Comparison of ENCODE assay signal across 8 mouse cellular contexts in the genomic region with DNA sequence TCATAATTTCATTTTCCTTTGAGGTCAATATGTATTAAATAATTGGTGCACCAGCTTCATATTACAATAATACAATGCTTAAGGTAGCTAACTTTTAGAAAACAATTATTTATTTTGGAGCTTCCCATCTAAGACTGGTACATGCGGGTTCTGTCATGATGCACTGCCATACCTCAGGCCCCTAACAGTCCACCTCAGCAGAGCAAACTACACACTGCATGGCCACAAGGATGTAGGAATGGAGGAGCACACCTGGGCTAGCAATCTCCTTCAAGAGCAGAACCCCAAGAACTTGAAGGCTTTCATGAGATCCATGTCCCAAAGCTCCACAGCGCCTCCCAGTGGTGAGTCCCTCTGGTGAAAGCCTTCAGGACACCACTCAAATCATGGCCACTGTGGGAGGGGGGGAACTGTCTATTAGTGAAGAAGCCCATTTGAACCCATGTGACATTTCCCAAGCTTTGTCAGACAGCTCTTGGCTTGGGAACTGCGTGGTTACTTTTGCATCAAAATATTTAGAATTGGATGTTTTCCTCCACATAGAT.
A peak's percentile ranks its signal among the peaks of the same experiment; 100 is the strongest.
DNase-seq lines count a peak whose midpoint lies in the region; ATAC-seq and TF ChIP-seq lines count a peak whose summit lies in the region.

No protein-coding gene starts in this region.

- no peaks in the 10 kb centered on the region for H3K36me3 ChIP-seq in forebrain, embryonic 14.5 days (ENCODE audit: control insufficient read depth, insufficient read depth, low read length)
- H3K36me3 ChIP-seq in liver, embryonic 14.5 days (replicated peaks; ENCODE audit: control insufficient read depth, insufficient read depth, low read depth): no peaks in the 10 kb centered on the region

- WGBS in forebrain, embryonic 14.5 days: 61% methylated on average over 3 of the region's 3 CpGs
- 47% methylated on average over 3 of the region's 3 CpGs for WGBS in liver, embryonic 14.5 days (ENCODE audit: insufficient replicate concordance)

- ATAC-seq in forebrain, embryonic 14.5 days: peak; percentile 42; the same call in 1 of the 2 replicates
- no peak for ATAC-seq in liver, embryonic 14.5 days (ENCODE audit: insufficient read depth)

- no peak overlapping the region for H3K4me3 ChIP-seq in forebrain, embryonic 14.5 days (ENCODE audit: low read depth, low read length)
- H3K4me3 ChIP-seq in liver, embryonic 14.5 days (ENCODE audit: insufficient read depth in 1 of 2, low read depth in 2 of 2, low read length in 2 of 2): no peak overlapping the region

- H3K27me3 ChIP-seq in forebrain, embryonic 14.5 days (replicated peaks; ENCODE audit: control insufficient read depth, insufficient read depth, low read length): no peaks in the 10 kb centered on the region
- H3K27me3 ChIP-seq in liver, embryonic 14.5 days (ENCODE audit: control insufficient read depth, insufficient read depth, low read length): no peaks in the 10 kb centered on the region

- TF ChIP-seq EP300 in liver, embryonic 14.5 days (IDR thresholded peaks at IDR 0.05; ENCODE audit: low read depth): no peak

- TF ChIP-seq CTCF in liver, embryonic 14.5 days (IDR thresholded peaks at IDR 0.05; ENCODE audit: low read depth): peak; percentile 85

- no peaks in the 10 kb centered on the region for H3K4me1 ChIP-seq in forebrain, embryonic 14.5 days (ENCODE audit: control insufficient read depth, insufficient read depth, low read length)
- no peaks in the 10 kb centered on the region for H3K4me1 ChIP-seq in liver, embryonic 14.5 days (replicated peaks; ENCODE audit: control insufficient read depth in 2 of 2, insufficient read depth in 2 of 2, low read length in 1 of 2)

- peak; percentile 63 for DNase-seq in urinary bladder, postnatal 14 days (ENCODE audit: low spot score)
- DNase-seq in urinary bladder, adult 18-20 months (ENCODE audit: low spot score in 2 of 2): no peak
- DNase-seq in c-Kit-positive CD71-positive TER-119-positive erythroid progenitor cells, embryonic 14.5 days (ENCODE audit: low spot score): peak; percentile 55
- DNase-seq in forebrain, embryonic 14.5 days (ENCODE audit: low spot score): peak; percentile 79
- DNase-seq in kidney, postnatal 14 days: peak; percentile 58
- peak; percentile 30 to 45 (median 40) for DNase-seq in liver, embryonic 14.5 days (ENCODE audit: low read depth in 3 of 3, low spot score in 3 of 3)
- DNase-seq in retina, postnatal 7 days (ENCODE audit: low read depth, low spot score): peak; percentile 48
- peak; percentile 31 for DNase-seq in urinary bladder, postnatal 25 days (ENCODE audit: low spot score)

- H3K27ac ChIP-seq in forebrain, embryonic 14.5 days (ENCODE audit: low read depth, low read length): no peak overlapping the region
- no peak overlapping the region for H3K27ac ChIP-seq in liver, embryonic 14.5 days

- no peaks in the 10 kb centered on the region for H3K9me3 ChIP-seq in forebrain, embryonic 14.5 days (replicated peaks; ENCODE audit: control insufficient read depth, low read length)
- no peaks in the 10 kb centered on the region for H3K9me3 ChIP-seq in liver, embryonic 14.5 days (ENCODE audit: control insufficient read depth, low read length)

- H3K9ac ChIP-seq in forebrain, embryonic 14.5 days (ENCODE audit: low read length): no peak overlapping the region
- H3K9ac ChIP-seq in liver, embryonic 14.5 days (replicated peaks): no peak overlapping the region

- H3K4me2 ChIP-seq in forebrain, embryonic 14.5 days (ENCODE audit: low read length): no peak overlapping the region
- no peak overlapping the region for H3K4me2 ChIP-seq in liver, embryonic 14.5 days (ENCODE audit: low read depth)

Comparison
In these comparisons a context has a peak if more than half of its experiments do, and no peak if none do; other contexts are left out.
1. DNase-seq: peak in urinary bladder, postnatal 14 days (single experiment), c-Kit-positive CD71-positive TER-119-positive erythroid progenitor cells, embryonic 14.5 days (single experiment), forebrain, embryonic 14.5 days (single experiment), kidney, postnatal 14 days (single experiment), liver, embryonic 14.5 days (3 of 3), retina, postnatal 7 days (single experiment) and urinary bladder, postnatal 25 days (single experiment); none in urinary bladder, adult 18-20 months (0 of 2).